Mouse (Mus musculus): Measurements from ENCODE around the gene Rap1b. TPM values are rescaled to one million over a fixed set of nuclear protein-coding genes. Genes with fewer than 3 reads are reported as not detected.

Gene Rap1b
- polyA plus RNA-seq, 1 experiment from 2014 or later = 161 TPM

DNA sequence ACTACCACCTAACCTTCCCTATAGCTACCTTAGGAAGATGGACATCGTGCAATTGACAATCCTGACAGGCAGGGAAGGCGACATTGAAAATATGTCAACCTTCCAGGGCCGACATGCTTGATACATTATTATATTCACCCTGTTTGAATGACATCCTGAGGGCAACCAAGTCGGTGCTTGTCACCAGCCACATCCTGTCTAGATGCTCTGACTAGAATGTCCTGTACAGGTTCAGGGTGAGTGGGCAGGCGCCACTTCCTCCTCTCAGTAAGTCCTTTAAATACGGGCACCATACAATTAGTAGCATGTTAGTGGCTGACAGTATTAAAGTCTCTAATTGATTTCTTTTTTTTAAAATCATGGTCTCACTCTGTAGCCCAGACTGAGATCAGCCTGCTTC is 37.8 kb downstream of the Rap1b start:
- no peak for ATAC-seq (replicated peaks; ENCODE audit: low FRiP score)
- Histone ChIP-seq H3K9ac (no peak overlapping the region), H3K27me3 (no peaks in the 10 kb centered on the region), H3K4me1 (no peaks in the 10 kb centered on the region), H3K9me3 (replicated peaks) (no peaks in the 10 kb centered on the region), H3K27ac (no peak overlapping the region), H3K4me3 (replicated peaks) (no peak overlapping the region), H3K4me2 (no peak overlapping the region), H3K36me3 (peaks cover 24% of the 10 kb centered on the region)
- whole genome bisulfite sequencing = 75% methylated on average over 6 of the region's 6 CpGs

DNA sequence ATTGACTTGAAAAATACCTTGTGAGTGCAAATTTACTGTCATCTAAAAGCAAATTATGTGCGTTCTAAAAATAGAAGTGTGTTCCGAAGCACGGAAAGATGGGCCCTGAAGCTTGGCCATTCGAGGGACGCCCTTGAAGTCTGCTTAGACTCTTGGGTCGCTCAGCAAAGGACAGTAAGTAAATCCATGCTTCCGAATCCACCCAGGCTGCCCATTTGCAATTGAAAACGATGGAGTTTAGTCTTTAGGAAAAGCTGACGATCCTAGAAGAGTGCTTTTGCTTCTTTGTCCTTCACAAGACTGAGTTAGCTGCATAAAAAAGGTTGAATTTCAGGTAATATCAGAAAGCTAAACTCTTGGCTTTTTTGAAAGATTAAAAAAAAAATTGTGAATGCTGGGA is 39.9 kb downstream of the Rap1b start:
- WGBS = 62% methylated on average over 9 of the region's 9 CpGs
- H3K36me3 ChIP-seq = peaks cover 6% of the 10 kb centered on the region; the same call in 1 of the 2 replicates
- H3K4me3 ChIP-seq (replicated peaks) = no peak overlapping the region
- H3K4me1 ChIP-seq = no peaks in the 10 kb centered on the region
- H3K9me3 ChIP-seq (replicated peaks) = no peaks in the 10 kb centered on the region
- no peak for ATAC-seq (replicated peaks; ENCODE audit: low FRiP score)
- no peaks in the 10 kb centered on the region for H3K27me3 ChIP-seq
- no peak overlapping the region for H3K27ac ChIP-seq
- no peak overlapping the region for H3K4me2 ChIP-seq
- H3K9ac ChIP-seq = no peak overlapping the region

GRCm38 (mm10) chr10:117803870-117804850 is 41.7 kb downstream of the Rap1b start:
- 80% methylated on average over 31 of the region's 31 CpGs for WGBS
- Histone ChIP-seq H3K27ac (no peak overlapping the region), H3K4me3 (replicated peaks) (no peak overlapping the region), H3K9ac (no peak overlapping the region), H3K36me3 (no peaks in the 10 kb centered on the region), H3K9me3 (replicated peaks) (no peaks in the 10 kb centered on the region), H3K4me2 (no peak overlapping the region), H3K27me3 (no peaks in the 10 kb centered on the region), H3K4me1 (no peaks in the 10 kb centered on the region)
- ATAC-seq (replicated peaks; ENCODE audit: low FRiP score) = no peak

DNA sequence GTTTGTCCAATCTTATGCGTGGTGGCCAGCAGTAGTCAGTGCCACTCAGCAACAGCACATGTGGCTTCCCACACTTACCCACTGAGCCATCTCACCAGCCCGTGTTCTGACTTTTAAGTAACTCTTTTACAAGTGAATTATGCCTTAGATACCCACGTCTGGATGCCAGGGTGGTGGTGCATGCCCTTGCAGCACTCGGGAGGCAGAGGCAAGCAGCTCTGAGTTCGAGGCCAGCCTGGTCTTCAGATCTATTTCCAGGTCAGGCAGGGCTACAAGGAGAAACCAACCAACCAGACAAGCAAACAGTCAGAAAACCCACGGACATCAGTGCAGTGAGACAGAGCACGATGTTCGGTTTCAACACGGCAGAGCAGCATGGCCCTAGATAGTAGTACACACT is 43.9 kb downstream of the Rap1b start:
- 92% methylated on average over 9 of the region's 9 CpGs for WGBS
- Histone ChIP-seq H3K27me3 (no peaks in the 10 kb centered on the region), H3K27ac (no peak overlapping the region), H3K9me3 (replicated peaks) (no peaks in the 10 kb centered on the region), H3K9ac (no peak overlapping the region), H3K4me2 (no peak overlapping the region), H3K4me1 (no peaks in the 10 kb centered on the region), H3K36me3 (no peaks in the 10 kb centered on the region), H3K4me3 (replicated peaks) (no peak overlapping the region)
- ATAC-seq (replicated peaks; ENCODE audit: low FRiP score) = no peak

- Histone ChIP-seq H3K4me2 (no peak overlapping the region), H3K9me3 (replicated peaks) (0 out of 2 replicates have a peak, but pooled peaks cover 2% of the 10 kb centered on the region), H3K4me1 (no peaks in the 10 kb centered on the region), H3K9ac (no peak overlapping the region), H3K4me3 (replicated peaks) (no peak overlapping the region), H3K27me3 (no peaks in the 10 kb centered on the region), H3K36me3 (no peaks in the 10 kb centered on the region), H3K27ac (no peak overlapping the region)
- ATAC-seq (replicated peaks; ENCODE audit: low FRiP score) = no peak
- 84% methylated on average over 11 of the region's 11 CpGs for WGBS
Observed at GRCm38 (mm10) chr10:117799806-117800205, 46.0 kb downstream of the Rap1b start.

- Histone ChIP-seq H3K4me1 (0 out of 2 replicates have a peak, but pooled peaks cover 1% of the 10 kb centered on the region), H3K9me3 (replicated peaks) (0 out of 2 replicates have a peak, but pooled peaks cover 2% of the 10 kb centered on the region), H3K4me2 (no peak overlapping the region), H3K27ac (no peak overlapping the region), H3K4me3 (replicated peaks) (no peak overlapping the region), H3K36me3 (no peaks in the 10 kb centered on the region), H3K9ac (no peak overlapping the region), H3K27me3 (no peaks in the 10 kb centered on the region)
- WGBS = 76% methylated on average over 6 of the region's 6 CpGs
- ATAC-seq (replicated peaks; ENCODE audit: low FRiP score) = no peak
Observed at GRCm38 (mm10) chr10:117798436-117799035, 47.3 kb downstream of the Rap1b start.

- Histone ChIP-seq H3K36me3 (no peaks in the 10 kb centered on the region), H3K9me3 (replicated peaks) (0 out of 2 replicates have a peak, but pooled peaks cover 2% of the 10 kb centered on the region), H3K27ac (no peak overlapping the region), H3K27me3 (no peaks in the 10 kb centered on the region), H3K4me1 (0 out of 2 replicates have a peak, but pooled peaks cover 5% of the 10 kb centered on the region), H3K9ac (no peak overlapping the region), H3K4me2 (no peak overlapping the region), H3K4me3 (replicated peaks) (no peak overlapping the region)
- WGBS = 81% methylated on average over 7 of the region's 7 CpGs
- no peak for ATAC-seq (replicated peaks; ENCODE audit: low FRiP score)
Observed at GRCm38 (mm10) chr10:117797684-117798083, 48.2 kb downstream of the Rap1b start.

GRCm38 (mm10) chr10:117797106-117797505 is 48.7 kb downstream of the Rap1b start:
- H3K4me3 ChIP-seq (replicated peaks) = no peak overlapping the region
- 92% methylated on average over 12 of the region's 12 CpGs for WGBS
- H3K27ac ChIP-seq = no peak overlapping the region
- H3K9ac ChIP-seq = no peak overlapping the region
- no peaks in the 10 kb centered on the region for H3K27me3 ChIP-seq
- ATAC-seq (replicated peaks; ENCODE audit: low FRiP score) = no peak
- no peak overlapping the region for H3K4me2 ChIP-seq
- H3K9me3 ChIP-seq (replicated peaks) = 0 out of 2 replicates have a peak, but pooled peaks cover 2% of the 10 kb centered on the region
- no peaks in the 10 kb centered on the region for H3K36me3 ChIP-seq
- H3K4me1 ChIP-seq = 0 out of 2 replicates have a peak, but pooled peaks cover 5% of the 10 kb centered on the region

- Histone ChIP-seq H3K36me3 (no peaks in the 10 kb centered on the region), H3K9ac (no peak overlapping the region), H3K4me2 (no peak overlapping the region), H3K4me1 (peaks cover 13% of the 10 kb centered on the region), H3K27me3 (no peaks in the 10 kb centered on the region), H3K9me3 (replicated peaks) (0 out of 2 replicates have a peak, but pooled peaks cover 2% of the 10 kb centered on the region), H3K4me3 (replicated peaks) (no peak overlapping the region), H3K27ac (no peak overlapping the region)
- WGBS = 93% methylated on average over 7 of the region's 7 CpGs
- no peak for ATAC-seq (replicated peaks; ENCODE audit: low FRiP score)
Observed at GRCm38 (mm10) chr10:117796181-117796580, 49.7 kb downstream of the Rap1b start.

DNA sequence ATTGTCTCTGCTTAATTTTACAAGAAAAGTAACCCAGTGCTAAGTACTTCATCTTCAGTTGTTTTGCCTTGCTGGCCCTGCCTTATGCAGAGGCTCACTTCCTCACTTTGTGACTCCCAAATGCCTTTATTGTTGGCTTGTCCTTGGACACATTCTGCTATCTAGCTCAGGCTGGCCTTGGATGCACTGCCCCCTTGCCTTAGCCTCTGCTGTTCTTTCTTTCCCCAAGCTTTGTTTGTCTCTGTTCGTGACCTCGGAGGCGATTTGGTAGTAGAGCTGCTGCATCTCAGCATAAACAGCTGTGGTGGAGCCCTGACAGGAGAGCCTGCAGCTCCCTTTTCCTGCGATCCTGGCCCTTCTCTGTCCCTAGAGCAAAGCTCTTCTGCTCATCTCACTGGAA is 50.6 kb downstream of the Rap1b start:
- no peak for ATAC-seq (replicated peaks; ENCODE audit: low FRiP score)
- H3K9me3 ChIP-seq (replicated peaks) = 0 out of 2 replicates have a peak, but pooled peaks cover 2% of the 10 kb centered on the region
- H3K27me3 ChIP-seq = no peaks in the 10 kb centered on the region
- peaks cover 19% of the 10 kb centered on the region for H3K4me1 ChIP-seq
- WGBS = 67% methylated on average over 4 of the region's 4 CpGs
- no peak overlapping the region for H3K9ac ChIP-seq
- H3K36me3 ChIP-seq = peaks cover 2% of the 10 kb centered on the region
- H3K4me3 ChIP-seq (replicated peaks) = no peak overlapping the region
- no peak overlapping the region for H3K27ac ChIP-seq
- no peak overlapping the region for H3K4me2 ChIP-seq

DNA sequence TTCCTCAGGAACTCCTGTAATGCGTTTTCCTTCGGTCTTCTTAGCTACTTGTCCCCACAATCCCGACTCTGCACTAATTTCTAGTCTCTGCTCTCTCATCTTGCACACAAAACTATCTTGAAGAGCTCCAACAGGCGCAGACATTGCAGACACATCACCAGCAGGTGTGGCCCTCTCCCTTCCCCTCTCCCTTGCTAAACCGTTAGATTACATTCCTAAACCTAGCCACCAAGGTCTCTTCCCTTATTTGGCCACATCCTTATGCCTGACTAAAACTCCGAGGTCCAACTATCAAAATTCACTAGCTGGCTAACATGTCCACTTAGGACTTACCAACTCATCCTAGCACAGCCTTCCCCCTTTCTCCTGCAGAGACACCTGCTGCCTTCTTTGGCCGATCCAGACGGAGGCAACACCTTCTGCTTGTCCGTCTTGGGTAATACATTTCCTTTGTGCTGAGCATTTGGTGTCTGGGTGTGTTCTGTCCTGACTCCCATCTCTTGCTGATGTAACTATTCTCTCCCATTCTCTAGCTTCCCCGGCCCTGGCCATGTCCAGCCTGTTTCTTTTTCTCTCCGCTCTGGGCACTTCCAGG is 52.3 kb downstream of the Rap1b start:
- Histone ChIP-seq H3K4me1 (peaks cover 22% of the 10 kb centered on the region), H3K36me3 (peaks cover 9% of the 10 kb centered on the region), H3K27me3 (no peaks in the 10 kb centered on the region), H3K4me3 (replicated peaks) (no peak overlapping the region), H3K27ac (peak overlapping the region; percentile 86; the same call in 1 of the 2 replicates), H3K9ac (no peak overlapping the region), H3K9me3 (replicated peaks) (0 out of 2 replicates have a peak, but pooled peaks cover 2% of the 10 kb centered on the region), H3K4me2 (peak overlapping the region; percentile 68)
- 72% methylated on average over 11 of the region's 11 CpGs for WGBS
- no peak for ATAC-seq (replicated peaks; ENCODE audit: low FRiP score)

Data from kidney, embryonic 15.5 days (tissue).